Mouse (Mus musculus): ENCODE measurements around the gene C5ar2.

DNA sequence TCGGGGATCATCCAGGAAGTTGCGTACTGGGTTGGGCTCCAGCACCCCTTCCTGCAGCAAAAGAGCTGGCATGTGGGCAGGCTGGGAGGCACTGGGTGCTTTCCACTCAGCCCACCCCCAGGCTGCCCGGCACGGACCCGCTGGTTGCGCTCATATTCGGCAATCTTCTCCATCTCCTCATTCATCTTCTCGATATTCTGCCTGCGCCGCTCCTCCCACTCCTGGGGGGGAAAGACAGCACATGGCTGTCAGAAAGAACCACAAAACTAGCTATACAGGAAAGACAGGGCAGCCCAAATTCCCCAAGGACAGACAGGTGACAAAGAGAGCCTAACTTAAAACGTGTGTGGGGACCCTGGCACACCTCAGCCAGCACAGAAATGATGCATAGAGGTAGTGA, 36.8 kb upstream of the C5ar2 start:
- TF ChIP-seq CTCF (IDR thresholded peaks at IDR 0.05; ENCODE audit: low read depth) (no peak), EP300 (IDR thresholded peaks at IDR 0.05; ENCODE audit: low read depth) (no peak)
